Mouse (Mus musculus) spleen, adult 2 months (tissue): ENCODE measurements around the gene Xpo5.

Experiments used
- CTCF ChIP-seq: fragments of 200-500 bp; IDR thresholded peaks from 2 replicates; pipeline ENCODE4 v1.5.1; 2011; ENCODE audit warnings: mild to moderate bottlenecking, inconsistent platforms; ENCODE audit not compliant: insufficient read depth, insufficient read length, insufficient replicate concordance; ENCODE audit errors: extremely low read depth
- POLR2A ChIP-seq: fragments of 200-500 bp; IDR thresholded peaks from 2 replicates; pipeline ENCODE4 v1.6.1; 2011; ENCODE audit warnings: low read depth, low read length, inconsistent platforms

GRCm38 (mm10) chr17:46182273-46182672, 20.3 kb upstream of the Xpo5 start:
- TF ChIP-seq CTCF (no peak), POLR2A (no peak)
